11 mouse cellular contexts compared by ENCODE assay signal in the genomic region with DNA sequence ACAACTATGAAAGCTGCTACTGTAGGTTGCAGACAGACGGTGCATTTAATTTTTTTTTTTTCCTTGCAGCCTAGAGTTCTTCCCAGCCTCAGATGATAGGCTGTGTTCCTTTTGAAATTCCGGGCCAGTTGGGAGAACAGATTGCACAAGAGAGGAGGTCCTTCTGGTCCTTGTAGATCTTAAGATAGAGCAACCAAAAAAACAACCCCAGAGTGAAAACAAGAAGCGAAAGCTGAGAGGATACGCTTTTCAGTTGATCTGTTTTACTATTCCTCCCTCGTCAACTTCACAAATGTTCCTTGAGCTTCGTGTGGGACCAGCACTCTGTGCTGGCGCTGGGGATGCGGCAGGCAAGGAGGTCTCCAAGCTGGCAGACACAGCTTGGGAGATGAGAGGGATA. TPM values are rescaled to one million over a fixed set of nuclear protein-coding genes. Genes with fewer than 3 reads are reported as not detected.
A peak's percentile ranks its signal among the peaks of the same experiment; 100 is the strongest.
DNase-seq lines count a peak whose midpoint lies in the region; ATAC-seq and TF ChIP-seq lines count a peak whose summit lies in the region.
"Had no signal": no experiment of that assay in that cellular context is flagged by ENCODE, and none has a peak within 500 bp of the region (broad histone marks: within the 10 kb centered on the region; RNA-seq: fewer than 3 reads in every experiment).

No protein-coding gene starts in this region.

- no peaks in the 10 kb centered on the region for H3K9me3 ChIP-seq in forebrain, postnatal 0 days (ENCODE audit: low read length)
- no peaks in the 10 kb centered on the region for H3K9me3 ChIP-seq in intestine, embryonic 16.5 days (ENCODE audit: control insufficient read depth, low read length)
- H3K9me3 ChIP-seq in liver, postnatal 0 days (ENCODE audit: low read length), result no peaks in the 10 kb centered on the region

- 54% methylated on average over 8 of the region's 8 CpGs for WGBS in forebrain, postnatal 0 days
- 69% methylated on average over 8 of the region's 8 CpGs for WGBS in intestine, embryonic 16.5 days
- WGBS in liver, postnatal 0 days (ENCODE audit: insufficient replicate concordance), result 67% methylated on average over 8 of the region's 8 CpGs

- H3K27me3 ChIP-seq in forebrain, postnatal 0 days (ENCODE audit: insufficient read depth, low read length), result no peaks in the 10 kb centered on the region
- no peaks in the 10 kb centered on the region for H3K27me3 ChIP-seq in intestine, embryonic 16.5 days (replicated peaks; ENCODE audit: control insufficient read depth, insufficient read depth, low read length)
- H3K27me3 ChIP-seq in liver, postnatal 0 days (ENCODE audit: insufficient read depth, low read length), result no peaks in the 10 kb centered on the region

- TF ChIP-seq CTCF in forebrain, postnatal 0 days (IDR thresholded peaks at IDR 0.05; ENCODE audit: low read depth), result no peak
- no peak for TF ChIP-seq CTCF in liver, postnatal 0 days (IDR thresholded peaks at IDR 0.05; ENCODE audit: low read depth)

- no peak overlapping the region for H3K4me2 ChIP-seq in forebrain, postnatal 0 days (ENCODE audit: low read depth)
- H3K4me2 ChIP-seq in intestine, embryonic 16.5 days (ENCODE audit: low read depth, low read length), result no peak overlapping the region
- H3K4me2 ChIP-seq in liver, postnatal 0 days (ENCODE audit: low read depth, low read length), result no peak overlapping the region

- ATAC-seq in forebrain, postnatal 0 days, result peak; percentile 91
- ATAC-seq in intestine, embryonic 16.5 days, result no peak
- ATAC-seq in liver, postnatal 0 days, result no peak

- DNase-seq in A20 (ENCODE audit: low read depth, low spot score) (peak; percentile 69), adipocyte (ENCODE audit: low spot score) (peak; percentile 39)
- peak; percentile 87 for DNase-seq in forebrain, postnatal 0 days
- DNase-seq in left cerebral cortex, adult 18-20 months (ENCODE audit: low spot score in 2 of 2), result peak; percentile 47 to 77
- DNase-seq in adrenal gland, adult 18-20 months (ENCODE audit: low spot score in 2 of 2), result no peak
- no peak for DNase-seq in liver, postnatal 0 days
- DNase-seq: kidney, postnatal 10 days; lung, adult 18-20 months; retina, postnatal 1 day; thymus, postnatal 4 days had no signal

- no peaks in the 10 kb centered on the region for H3K36me3 ChIP-seq in forebrain, postnatal 0 days (ENCODE audit: insufficient read depth)
- H3K36me3 ChIP-seq in intestine, embryonic 16.5 days (ENCODE audit: control insufficient read depth, insufficient read depth, low read length), result no peaks in the 10 kb centered on the region
- no peaks in the 10 kb centered on the region for H3K36me3 ChIP-seq in liver, postnatal 0 days (replicated peaks; ENCODE audit: insufficient read depth, low read length)

- no peaks in the 10 kb centered on the region for H3K4me1 ChIP-seq in forebrain, postnatal 0 days (ENCODE audit: insufficient read depth)
- H3K4me1 ChIP-seq in intestine, embryonic 16.5 days (ENCODE audit: control insufficient read depth, insufficient read depth, low read length), result no peaks in the 10 kb centered on the region
- peaks cover 5% of the 10 kb centered on the region; the same call in 1 of the 2 replicates for H3K4me1 ChIP-seq in liver, postnatal 0 days (ENCODE audit: insufficient read depth)

- H3K9ac ChIP-seq in forebrain, postnatal 0 days, result no peak overlapping the region
- no peak overlapping the region for H3K9ac ChIP-seq in intestine, embryonic 16.5 days (ENCODE audit: low read depth, low read length)
- no peak overlapping the region for H3K9ac ChIP-seq in liver, postnatal 0 days (replicated peaks)

- H3K4me3 ChIP-seq in forebrain, postnatal 0 days (ENCODE audit: low read depth, low read length), result no peak overlapping the region
- H3K4me3 ChIP-seq in intestine, embryonic 16.5 days (ENCODE audit: low read length), result no peak overlapping the region
- H3K4me3 ChIP-seq in liver, postnatal 0 days (ENCODE audit: low read depth, low read length), result no peak overlapping the region

- peak overlapping the region; percentile 64 for H3K27ac ChIP-seq in forebrain, postnatal 0 days (ENCODE audit: low read depth, low read length)
- no peak overlapping the region for H3K27ac ChIP-seq in intestine, embryonic 16.5 days (ENCODE audit: low read length)
- H3K27ac ChIP-seq in liver, postnatal 0 days (ENCODE audit: low read depth), result no peak overlapping the region

- no peak for TF ChIP-seq EP300 in liver, postnatal 0 days (IDR thresholded peaks at IDR 0.05; ENCODE audit: low read depth)

RNA-seq across cellular contexts. Expression of gene Osbpl11, which starts 33.3 kb away (rescaled TPM):
- 23.5 and 24.8 TPM in 2 replicates for total RNA-seq in forebrain, postnatal 0 days (2014; rRNA removed)
- polyA plus RNA-seq in forebrain, postnatal 0 days (2015; fragmentation: Nextera tagmentation; extraction: Ambion mirVana), result 9.0 and 13.3 TPM in 2 replicates
- total RNA-seq in left cerebral cortex, adult 18-20 months (2021), result 10 to 100 TPM; 17.5 to 18.0 TPM
- 8.8 and 9.4 TPM in 2 replicates for polyA plus RNA-seq in intestine, embryonic 16.5 days (2015; fragmentation: Nextera tagmentation; extraction: Ambion mirVana)
- 10 to 100 TPM; 44.9 to 47.3 TPM for total RNA-seq in adrenal gland, adult 18-20 months (2021)
- polyA plus RNA-seq in liver, postnatal 0 days (2015; fragmentation: Nextera tagmentation; extraction: Ambion mirVana), result 6.2 and 6.3 TPM in 2 replicates

Comparison
In these comparisons a context has a peak if more than half of its experiments do, and no peak if none do; other contexts are left out.
1. DNase-seq: peak in A20 (single experiment), adipocyte (single experiment), forebrain, postnatal 0 days (single experiment) and left cerebral cortex, adult 18-20 months (2 of 2); none in adrenal gland, adult 18-20 months (0 of 2) and liver, postnatal 0 days (single experiment).